Mouse (Mus musculus): ENCODE data around the gene Cstad.

Gene Cstad

GRCm38 (mm10) chr2:30595796-30596195, 956 bp downstream of the Cstad start:
- no peak for DNase-seq (ENCODE audit: low spot score)

DNA sequence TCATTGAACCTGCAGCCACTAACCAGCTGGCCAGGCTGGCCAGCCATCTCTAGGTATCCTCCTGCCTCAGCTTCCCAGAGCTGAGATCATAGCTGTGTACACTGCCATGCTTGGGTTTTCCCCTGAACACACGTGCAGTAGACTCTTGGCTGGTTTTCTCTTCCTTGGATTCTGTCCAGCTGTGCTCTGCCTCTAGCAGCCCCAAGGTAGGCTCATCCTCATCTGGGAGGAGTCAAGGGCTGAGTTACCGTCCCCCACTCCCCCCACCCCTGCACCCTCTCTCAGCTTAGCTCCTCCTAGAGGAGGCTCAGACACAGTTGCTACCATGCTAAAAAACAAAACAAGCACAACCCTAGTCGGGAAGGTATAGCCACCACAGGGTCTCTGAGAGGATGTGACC, 4.8 kb downstream of the Cstad start:
- DNase-seq (ENCODE audit: low spot score): no peak

- DNase-seq (ENCODE audit: low spot score): no peak
These were observed 5.5 kb downstream of the Cstad start for GRCm38 (mm10) chr2:30600291-30600690.

GRCm38 (mm10) chr2:30600965-30601841, 6.4 kb downstream of the Cstad start:
- no peak for DNase-seq (ENCODE audit: low spot score)

DNA sequence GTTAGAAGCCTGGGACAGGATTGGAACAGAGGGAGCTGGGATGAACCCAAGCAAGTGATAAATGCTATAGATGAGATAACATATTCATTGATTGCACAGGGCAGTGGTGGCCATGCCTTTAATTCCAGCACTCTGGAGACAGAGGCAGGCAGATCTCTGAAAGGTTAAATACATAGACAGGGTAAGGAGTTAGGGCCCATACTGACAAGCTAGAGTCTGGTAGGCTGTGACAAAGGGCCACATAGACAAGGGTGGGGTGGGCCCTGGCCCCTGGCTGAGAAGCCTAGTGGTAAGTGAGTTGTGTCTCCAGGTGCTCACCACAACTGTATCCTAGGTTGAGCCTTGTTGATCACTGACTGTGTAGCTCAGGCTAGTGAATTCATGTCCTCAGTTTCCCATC, 7.6 kb downstream of the Cstad start:
- no peak for DNase-seq (ENCODE audit: low spot score)

DNA sequence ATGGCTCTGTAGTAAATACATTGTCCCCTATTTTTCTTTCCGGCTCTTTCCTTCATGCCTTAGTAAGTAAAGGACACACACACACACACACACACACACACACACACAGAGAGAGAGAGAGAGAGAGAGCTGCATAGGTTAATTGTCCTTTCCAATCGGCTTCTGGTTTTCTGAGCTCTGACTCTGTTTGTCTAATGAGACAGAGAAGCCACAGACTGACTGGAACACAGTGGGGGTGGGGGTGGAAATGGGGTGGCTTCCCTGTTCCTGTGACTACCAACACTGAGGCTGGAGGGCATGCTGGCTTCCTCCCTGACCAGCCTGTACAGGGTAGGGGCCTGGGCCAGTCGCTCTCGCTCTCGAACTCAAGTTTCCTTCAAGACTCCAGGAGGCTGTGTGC, 8.9 kb downstream of the Cstad start:
- DNase-seq (ENCODE audit: low spot score): no peak

DNA sequence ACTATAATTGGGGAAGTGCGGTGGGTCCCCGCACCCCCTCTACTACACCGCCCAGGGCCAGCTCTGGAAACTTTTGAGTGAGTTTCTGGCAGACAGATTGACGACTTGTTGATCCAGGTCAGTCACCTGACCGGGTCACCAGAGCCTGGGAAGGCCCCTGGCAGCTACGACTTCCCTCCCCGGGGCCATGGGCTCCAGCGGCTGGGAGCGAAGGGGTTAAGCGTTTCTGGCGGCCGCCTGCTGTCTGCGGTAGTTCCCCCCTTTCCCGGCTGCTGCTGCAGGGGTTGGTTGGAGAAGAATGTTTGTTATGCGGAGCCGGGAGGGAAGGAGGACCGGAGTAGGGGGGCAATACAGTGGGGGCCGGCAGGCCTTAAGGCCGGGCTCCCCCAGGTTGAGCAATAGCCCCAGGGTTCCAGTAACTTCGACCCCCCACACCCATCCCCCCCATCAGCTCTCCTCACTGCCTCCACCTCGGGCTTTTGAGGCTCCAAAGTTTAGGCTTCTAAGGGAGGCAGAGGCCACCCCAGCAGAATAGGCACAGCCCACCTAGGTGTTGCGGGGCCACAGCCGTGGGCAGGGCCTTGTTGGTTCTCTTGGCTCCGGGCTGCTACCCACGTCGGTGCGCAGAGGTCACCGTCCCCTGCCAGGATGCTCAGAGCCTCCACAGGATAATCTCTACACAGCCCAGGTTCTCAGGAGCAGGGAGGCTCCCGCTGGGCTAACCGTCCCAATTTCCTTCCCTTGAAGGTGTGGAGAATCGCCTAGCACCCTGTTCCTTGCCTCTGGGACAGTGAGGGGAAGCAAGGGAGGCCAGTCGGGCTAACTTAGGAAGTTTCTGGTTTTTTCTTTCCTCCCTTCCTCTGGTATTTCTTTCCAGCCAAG, 10.3 kb downstream of the Cstad start:
- DNase-seq (ENCODE audit: low spot score): peak; percentile 55

DNA sequence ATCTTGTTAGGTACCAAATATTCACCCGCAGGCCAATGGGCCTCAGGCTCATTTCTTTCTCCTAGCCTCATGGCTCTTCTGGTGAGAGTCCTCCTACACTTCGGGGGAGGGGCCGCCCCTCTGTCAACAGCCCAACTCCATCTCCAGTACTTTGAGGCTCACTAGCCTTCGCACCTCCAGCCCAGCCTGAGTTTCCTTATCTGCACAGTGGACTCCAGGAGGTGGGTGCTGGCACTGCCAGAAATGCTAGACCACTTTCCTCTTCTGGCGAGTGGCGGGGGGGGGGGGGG, 10.9 kb downstream of the Cstad start:
- DNase-seq (ENCODE audit: low spot score): no peak

GRCm38 (mm10) chr2:30606621-30607052, 11.8 kb downstream of the Cstad start:
- no peak for DNase-seq (ENCODE audit: low spot score)

- no peak for DNase-seq (ENCODE audit: low spot score)
These were observed 13.1 kb downstream of the Cstad start for GRCm38 (mm10) chr2:30607941-30608340.

- no peak for DNase-seq (ENCODE audit: low spot score)
These were observed 13.9 kb downstream of the Cstad start for GRCm38 (mm10) chr2:30608690-30609201.

DNA sequence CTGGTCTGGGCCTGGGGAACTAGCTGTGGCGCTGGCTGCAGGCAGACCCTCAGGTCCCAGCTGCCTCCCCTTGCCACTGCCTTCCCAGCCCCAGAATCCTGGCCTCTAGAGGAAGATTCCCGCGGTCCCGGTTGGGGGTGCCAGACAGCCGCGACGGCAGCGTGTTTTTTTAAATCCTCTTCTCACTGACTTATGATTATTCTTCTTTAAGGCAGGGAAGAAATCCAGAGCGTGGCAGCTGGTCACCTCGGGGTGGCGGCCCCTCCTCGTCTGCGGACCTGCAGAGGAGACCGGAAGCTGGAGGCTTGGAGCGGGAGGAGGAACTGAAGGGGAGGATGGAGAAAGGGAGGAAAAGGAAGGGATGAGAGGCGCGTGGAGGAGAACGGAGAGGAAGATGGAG, 18.7 kb downstream of the Cstad start:
- peak; percentile 40 for DNase-seq (ENCODE audit: low spot score)

DNA sequence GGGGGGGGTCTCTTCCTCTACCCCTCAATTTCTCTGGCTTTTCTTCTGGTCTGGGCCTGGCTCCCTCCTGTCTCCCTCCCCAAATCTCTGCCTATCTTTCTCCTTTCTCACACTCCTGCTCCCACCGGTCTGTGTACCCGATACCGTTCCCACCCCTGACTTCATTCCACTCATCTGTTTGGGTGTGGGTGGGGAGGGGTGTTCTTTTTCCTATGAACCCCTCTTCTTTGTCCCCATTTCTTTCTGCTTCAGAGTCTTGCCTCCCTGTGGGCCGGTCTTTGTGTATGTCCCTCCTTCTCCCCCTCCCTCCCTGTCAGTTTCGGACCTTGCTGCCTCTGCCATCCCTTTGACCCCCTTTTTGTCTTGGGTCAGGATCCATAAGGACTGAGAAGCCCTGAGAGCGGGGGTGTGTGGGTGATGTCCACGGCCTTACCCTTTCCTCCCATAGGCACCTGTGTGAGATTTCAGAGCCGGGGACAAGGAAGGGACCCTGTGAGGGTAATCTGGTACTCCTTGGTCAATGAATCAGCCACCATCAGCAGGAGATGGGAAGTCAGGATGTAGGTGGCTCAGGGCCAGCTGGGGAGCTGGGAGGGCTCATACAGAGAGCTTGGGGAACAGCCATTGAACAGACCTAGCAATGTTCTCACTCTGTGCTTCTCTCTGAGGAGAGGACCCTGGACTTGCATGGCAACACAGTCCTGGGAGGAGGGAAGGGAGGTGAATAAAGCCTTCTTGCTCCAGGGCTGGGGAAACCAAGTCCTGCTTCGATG, 19.5 kb downstream of the Cstad start:
- no peak for DNase-seq (ENCODE audit: low spot score)

DNA sequence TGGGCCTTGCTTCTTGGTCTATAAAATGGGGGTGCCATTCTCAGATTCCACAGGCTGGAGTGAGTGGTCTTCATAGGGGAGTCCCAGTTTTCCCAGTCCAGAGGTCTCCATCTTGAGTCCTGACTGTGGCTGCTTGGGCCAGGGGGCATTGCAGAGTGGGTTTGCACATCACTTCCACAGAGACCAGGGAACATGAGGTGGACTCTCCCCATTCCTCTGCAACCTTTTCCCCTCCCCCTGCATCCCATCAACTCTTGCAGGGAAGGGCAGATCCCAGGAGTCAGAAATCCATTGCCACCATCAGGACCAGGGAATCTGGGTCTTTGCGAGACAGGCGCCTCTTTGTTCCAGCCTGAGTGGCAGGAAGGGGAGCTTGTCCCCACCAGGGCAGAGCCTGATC, 21.0 kb downstream of the Cstad start:
- DNase-seq (ENCODE audit: low spot score): no peak

GRCm38 (mm10) chr2:30616464-30616863, 21.6 kb downstream of the Cstad start:
- no peak for DNase-seq (ENCODE audit: low spot score)

DNA sequence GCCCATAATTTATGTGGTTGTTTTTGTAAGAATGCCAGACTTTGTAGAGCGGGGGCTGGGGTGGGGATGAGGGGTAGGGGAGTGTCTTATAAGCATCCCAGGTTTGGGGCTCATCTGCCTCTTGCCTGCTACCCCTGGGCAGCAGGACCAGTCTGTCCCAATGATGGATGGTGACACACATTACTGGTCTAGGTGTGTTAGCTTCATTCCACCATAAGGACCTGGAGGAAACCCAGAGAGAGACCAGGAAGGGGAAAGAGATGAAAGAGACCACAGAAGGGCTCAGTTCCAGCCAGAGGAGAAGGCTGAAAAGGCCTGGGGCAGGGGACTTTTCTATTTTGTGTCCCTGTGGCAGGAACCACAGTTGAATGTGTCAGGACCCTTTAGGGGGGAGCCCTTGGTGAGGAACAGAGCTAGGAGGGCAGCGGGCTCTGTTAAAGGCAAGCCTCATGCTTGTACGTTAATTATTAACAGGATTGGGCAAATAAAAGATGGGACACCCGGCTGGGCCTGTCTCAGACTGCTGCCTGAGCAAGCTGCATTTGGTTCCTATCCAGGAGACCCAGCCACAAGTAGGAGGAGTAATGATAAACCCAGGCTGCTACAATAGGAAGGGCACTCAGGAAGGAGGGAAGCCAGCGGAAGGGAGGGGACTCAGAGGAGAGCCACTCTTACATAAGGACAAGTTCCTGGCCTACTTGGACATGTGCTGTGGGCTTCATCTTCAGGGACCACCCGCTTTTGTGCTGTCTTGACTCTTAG, 23.8 kb downstream of the Cstad start:
- DNase-seq (ENCODE audit: low spot score): no peak

DNA sequence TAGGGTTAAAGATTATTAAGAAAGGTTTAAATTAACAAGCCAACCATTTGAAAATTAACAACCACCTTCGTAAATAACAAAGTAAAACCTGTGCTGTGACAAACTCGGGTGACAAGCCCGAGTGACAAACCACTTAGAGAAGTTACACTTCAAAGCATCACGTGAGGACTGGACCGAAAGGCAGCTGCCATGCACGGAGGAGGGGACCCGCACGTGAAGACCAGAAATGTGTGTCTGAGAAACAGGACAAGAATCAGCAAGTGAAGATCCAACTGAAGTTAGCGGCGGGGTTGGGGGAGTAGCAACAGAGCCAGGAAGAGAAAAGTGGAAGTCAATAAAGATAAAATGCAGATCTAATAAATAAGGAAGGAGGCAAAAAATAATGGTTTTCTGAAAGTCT, 29.0 kb downstream of the Cstad start:
- no peak for DNase-seq (ENCODE audit: low spot score)

- no peak for DNase-seq (ENCODE audit: low spot score)
These were observed 30.5 kb downstream of the Cstad start for GRCm38 (mm10) chr2:30625296-30625826.

- no peak for DNase-seq (ENCODE audit: low spot score)
These were observed 31.3 kb downstream of the Cstad start for GRCm38 (mm10) chr2:30626058-30626675.

DNA sequence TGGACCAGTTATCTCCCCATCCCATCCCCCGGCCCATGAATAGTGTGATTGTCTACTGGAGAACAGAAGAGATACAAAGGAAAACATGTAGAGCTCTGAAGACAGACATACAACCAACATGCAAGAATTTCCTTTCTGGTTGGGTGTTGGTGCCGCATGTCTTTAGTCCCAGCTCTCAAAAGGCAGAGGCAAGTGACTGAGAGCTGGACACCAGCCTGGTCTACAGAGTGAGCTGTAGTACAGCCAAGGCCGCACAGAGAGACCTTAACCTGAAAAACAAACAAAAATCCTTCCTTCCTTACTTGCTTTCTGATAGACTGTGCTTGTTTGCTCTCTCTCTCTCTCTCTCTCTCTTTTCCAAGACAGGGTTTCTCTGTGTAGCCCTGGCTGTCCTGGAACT, 32.5 kb downstream of the Cstad start:
- no peak for DNase-seq (ENCODE audit: low spot score)

- DNase-seq (ENCODE audit: low spot score): no peak
These were observed 33.5 kb downstream of the Cstad start for GRCm38 (mm10) chr2:30628374-30628773.
